Mouse (Mus musculus) heart, embryonic 13.5 days (tissue): Measurements from ENCODE around the gene Sept7. TPM values are rescaled to one million over a fixed set of nuclear protein-coding genes. Genes with fewer than 3 reads are reported as not detected.

Experiments
- ATAC-seq: fragments of 200-750 bp; cut with Nextera tagmentation; 2 replicates; pipeline ENCODE4 v1.8.0; 2017; ENCODE audit warnings: moderate TSS enrichment; ENCODE audit not compliant: insufficient number of reproducible peaks, low FRiP score, low TSS enrichment; ENCODE audit errors: extremely low read depth
- H3K27ac ChIP-seq: fragments of 300-500 bp; sonication (generic); replicated peaks from 2 replicates; pipeline ENCODE4 v1.5.1; 2015; ENCODE audit warnings: moderate library complexity, mild to moderate bottlenecking, inconsistent platforms
- H3K27me3 ChIP-seq: fragments of 300-500 bp; sonication (generic); replicated peaks from 2 replicates; pipeline ENCODE4 v1.6.1; 2015; ENCODE audit warnings: mild to moderate bottlenecking, inconsistent platforms
- H3K36me3 ChIP-seq: fragments of 300-500 bp; sonication (generic); 2 replicates; pipeline ENCODE4 v1.6.1; 2015; ENCODE audit warnings: mild to moderate bottlenecking, inconsistent platforms
- H3K4me1 ChIP-seq: fragments of 300-500 bp; sonication (generic); 2 replicates; pipeline ENCODE4 v1.6.1; 2015; ENCODE audit warnings: inconsistent platforms
- H3K4me2 ChIP-seq: fragments of 300-500 bp; sonication (generic); 2 replicates; pipeline ENCODE4 v1.6.1; 2015; ENCODE audit warnings: inconsistent platforms, mild to moderate bottlenecking, moderate library complexity
- H3K4me3 ChIP-seq: fragments of 300-500 bp; sonication (generic); 2 replicates; pipeline ENCODE4 v1.5.1; 2015; ENCODE audit warnings: moderate library complexity, mild to moderate bottlenecking, inconsistent platforms
- H3K9ac ChIP-seq: fragments of 300-500 bp; sonication (generic); 2 replicates; pipeline ENCODE4 v1.6.1; 2015; ENCODE audit warnings: inconsistent platforms, mild to moderate bottlenecking, moderate library complexity
- H3K9me3 ChIP-seq: fragments of 300-500 bp; sonication (generic); 2 replicates; pipeline ENCODE4 v1.6.1; 2016; ENCODE audit warnings: inconsistent platforms
- whole genome bisulfite sequencing: fragments of 180-500 bp; shearing (Covaris S2); methylation state at CpG from one replicate; pipeline ENCODE4 v1.1.7; 2015; ENCODE audit warnings: mixed read lengths; 5-methylcytosine and 5-hydroxymethylcytosine counted together
- polyA plus RNA-seq: library from polyadenylated mRNA; unstranded; fragments of >200 nt; fragmentation: Nextera tagmentation; extraction: Ambion mirVana; gene quantifications from 2 replicates; pipeline ENCODE4 v1.2.1, GENCODE M21; 2015

Sept7 gene
- 247 and 264 TPM in 2 replicates for polyA plus RNA-seq

DNA sequence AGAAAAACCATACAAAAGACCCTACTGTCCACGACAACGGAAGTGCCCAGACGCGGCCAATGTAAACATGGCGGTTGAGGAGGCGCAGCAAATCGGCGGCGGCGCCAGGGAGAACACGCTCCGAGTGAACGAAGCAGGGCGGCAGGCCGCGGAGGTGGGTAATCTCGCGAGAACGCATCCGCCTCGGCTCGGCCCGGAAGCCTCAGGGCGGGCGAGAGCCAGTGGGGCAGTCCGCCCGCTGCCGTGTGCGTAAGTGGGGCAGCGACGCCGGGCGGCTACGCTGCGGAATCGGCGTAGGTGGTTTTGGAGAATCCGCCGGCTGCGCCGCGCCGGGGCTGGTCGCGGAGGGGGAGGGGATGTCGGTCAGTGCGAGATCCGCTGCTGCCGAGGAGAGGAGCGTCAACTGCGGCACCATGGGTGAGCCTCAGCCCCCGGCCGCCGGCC, at the start of gene Sept7:
Sept7 (plus strand) TSS at position 157 of the 444 bp plus-strand sequence.
- peak within 1 kb of the TSS; percentile 92 for H3K4me2 ChIP-seq
- no peaks in the 10 kb centered on the region for H3K36me3 ChIP-seq
- WGBS: under 1% methylated on average over 53 of the region's 54 CpGs

DNA sequence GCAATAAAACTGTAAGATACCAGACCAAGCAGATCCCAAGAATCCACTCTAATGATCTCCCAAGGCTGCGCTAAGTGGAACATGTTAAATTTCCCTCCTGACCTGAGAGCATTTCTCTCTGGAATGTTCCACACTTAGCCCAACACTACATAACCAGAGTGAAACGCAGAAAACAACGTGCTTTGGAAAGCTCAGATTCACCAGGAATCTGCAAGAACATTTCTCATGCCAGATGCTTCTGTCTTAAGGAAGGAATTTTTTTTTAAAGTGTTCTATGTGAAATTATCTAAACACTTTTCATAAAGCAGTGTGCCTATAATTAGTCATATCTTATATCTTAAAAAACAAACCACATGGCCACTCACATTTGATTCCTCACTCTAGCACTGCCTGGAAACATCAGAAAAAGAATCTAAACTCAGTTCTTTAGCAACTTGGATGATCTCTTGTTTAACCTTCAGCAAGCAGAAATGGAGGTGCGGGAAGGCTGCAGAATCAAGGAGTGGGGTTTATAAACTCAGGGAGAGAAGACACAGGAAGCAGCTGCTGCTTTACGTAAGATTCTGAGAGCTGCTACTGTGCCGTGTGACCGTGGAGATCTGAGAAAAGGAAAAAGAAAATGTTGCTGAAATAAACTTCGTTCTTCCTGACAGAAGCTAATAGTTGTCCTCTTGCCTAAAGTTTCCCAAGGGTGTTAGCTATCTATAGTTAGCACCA, 44.0 kb upstream of the Sept7 start:
- Histone ChIP-seq H3K9ac (no peak overlapping the region), H3K36me3 (no peaks in the 10 kb centered on the region), H3K4me1 (peaks cover 32% of the 10 kb centered on the region), H3K4me2 (no peak overlapping the region), H3K4me3 (no peak overlapping the region), H3K27me3 (no peaks in the 10 kb centered on the region), H3K27ac (peak overlapping the region; percentile 63), H3K9me3 (no peaks in the 10 kb centered on the region)
- WGBS: 61% methylated on average over 8 of the region's 8 CpGs
- ATAC-seq: no peak

More for the DNA sequence above, at the start of gene Sept7:
- Histone ChIP-seq H3K9me3 (no peaks in the 10 kb centered on the region), H3K9ac (peak within 1 kb of the TSS; percentile 100), H3K27ac (peak within 1 kb of the TSS; percentile 99), H3K4me3 (peak within 1 kb of the TSS; percentile 100), H3K4me1 (peaks cover 41% of the 10 kb centered on the region), H3K27me3 (no peaks in the 10 kb centered on the region)
- ATAC-seq: peak; percentile 93

DNA sequence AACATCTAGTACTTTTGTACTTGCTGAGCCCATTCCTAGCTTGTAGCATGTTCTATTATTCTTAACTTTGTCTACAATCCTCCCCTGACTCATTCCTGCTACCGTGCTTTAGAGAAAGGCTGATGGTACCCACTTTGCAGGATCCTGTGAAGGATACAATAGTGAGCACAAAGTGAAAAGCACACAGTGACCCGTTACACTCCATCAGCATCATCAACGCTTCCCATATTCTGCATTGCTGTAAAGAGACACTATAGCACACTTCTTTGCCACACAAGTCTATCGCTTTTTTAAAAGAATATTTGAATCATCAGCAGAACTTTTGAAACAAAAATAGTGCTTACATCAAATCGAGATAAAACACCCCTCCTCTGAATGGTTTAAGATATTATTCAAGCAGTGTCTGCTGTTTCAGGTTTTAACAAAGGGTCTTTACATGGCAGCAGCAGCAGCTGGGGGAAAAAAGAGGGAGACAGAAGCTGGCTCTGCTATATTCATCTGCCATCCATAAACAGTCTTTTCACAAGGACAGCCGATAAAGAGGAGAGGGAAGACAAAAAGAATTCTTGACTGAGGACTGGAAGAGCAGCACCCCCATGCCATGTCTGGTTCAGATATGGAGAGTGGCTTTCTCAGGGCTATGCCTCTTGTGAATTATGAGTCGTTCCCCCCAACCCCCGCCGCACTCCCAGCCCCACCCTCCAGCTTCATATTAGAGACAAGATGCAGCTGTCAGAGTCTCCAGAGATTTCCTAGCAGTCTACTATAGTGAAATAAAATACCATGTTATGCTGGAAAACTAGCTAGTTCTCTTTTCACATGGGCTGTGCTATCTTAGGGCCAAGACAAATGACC, 39.7 kb upstream of the Sept7 start:
- Histone ChIP-seq H3K9me3 (no peaks in the 10 kb centered on the region), H3K4me2 (0 out of 2 replicates have a peak overlapping the region, but pooled peaks have one; percentile 13), H3K36me3 (no peaks in the 10 kb centered on the region), H3K27ac (peak overlapping the region; percentile 80), H3K9ac (no peak overlapping the region), H3K27me3 (no peaks in the 10 kb centered on the region), H3K4me3 (no peak overlapping the region), H3K4me1 (peaks cover 52% of the 10 kb centered on the region)
- ATAC-seq: no peak
- WGBS: 46% methylated on average over 9 of the region's 9 CpGs

DNA sequence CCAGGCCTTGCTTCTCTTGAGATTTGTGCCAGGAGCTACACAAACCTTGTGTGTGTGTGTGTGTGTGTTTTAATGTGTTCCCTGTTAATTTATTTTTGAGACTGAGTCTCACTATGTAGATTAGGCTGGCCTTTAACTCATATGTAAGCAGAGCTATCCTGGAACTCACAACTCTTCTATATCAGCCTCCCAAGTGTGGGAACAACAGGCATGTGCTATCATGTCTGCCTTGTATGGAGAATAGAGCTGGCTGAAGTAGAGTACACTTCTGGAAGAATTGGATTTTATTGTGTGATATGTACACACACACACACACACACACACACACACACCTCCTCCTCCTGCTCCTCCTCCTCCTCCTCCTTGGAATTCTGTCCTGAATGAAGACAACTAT, 39.1 kb upstream of the Sept7 start:
- Histone ChIP-seq H3K9me3 (no peaks in the 10 kb centered on the region), H3K27me3 (no peaks in the 10 kb centered on the region), H3K4me2 (no peak overlapping the region), H3K36me3 (no peaks in the 10 kb centered on the region), H3K4me3 (no peak overlapping the region), H3K9ac (no peak overlapping the region), H3K4me1 (peaks cover 49% of the 10 kb centered on the region), H3K27ac (peak overlapping the region; percentile 80)
- no peak for ATAC-seq

DNA sequence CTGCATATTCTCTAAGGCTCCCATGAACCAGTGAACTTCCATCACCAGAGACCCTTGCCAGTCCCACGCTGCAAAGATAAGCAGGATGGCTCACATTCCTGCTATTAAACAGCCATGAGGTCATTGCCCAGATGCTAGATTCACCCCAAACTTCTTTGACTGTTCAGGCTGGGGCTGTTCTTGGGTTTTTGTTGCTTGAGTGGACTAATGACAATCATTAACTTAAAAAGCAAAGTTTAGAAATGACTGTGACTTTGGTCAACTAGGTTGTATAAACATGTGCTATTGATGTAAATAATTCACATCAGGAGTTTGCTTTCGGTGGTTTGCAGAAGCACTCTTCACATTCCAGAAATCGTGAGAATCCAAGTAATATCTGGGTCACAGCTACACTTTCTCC, 36.8 kb upstream of the Sept7 start:
- ATAC-seq: no peak
- Histone ChIP-seq H3K4me2 (no peak overlapping the region), H3K36me3 (no peaks in the 10 kb centered on the region), H3K4me1 (peaks cover 57% of the 10 kb centered on the region), H3K27ac (0 out of 2 replicates have a peak overlapping the region, but pooled peaks have one; percentile 22), H3K27me3 (no peaks in the 10 kb centered on the region), H3K9me3 (no peaks in the 10 kb centered on the region), H3K4me3 (no peak overlapping the region), H3K9ac (no peak overlapping the region)
- 36% methylated on average over 3 of the region's 3 CpGs for WGBS

DNA sequence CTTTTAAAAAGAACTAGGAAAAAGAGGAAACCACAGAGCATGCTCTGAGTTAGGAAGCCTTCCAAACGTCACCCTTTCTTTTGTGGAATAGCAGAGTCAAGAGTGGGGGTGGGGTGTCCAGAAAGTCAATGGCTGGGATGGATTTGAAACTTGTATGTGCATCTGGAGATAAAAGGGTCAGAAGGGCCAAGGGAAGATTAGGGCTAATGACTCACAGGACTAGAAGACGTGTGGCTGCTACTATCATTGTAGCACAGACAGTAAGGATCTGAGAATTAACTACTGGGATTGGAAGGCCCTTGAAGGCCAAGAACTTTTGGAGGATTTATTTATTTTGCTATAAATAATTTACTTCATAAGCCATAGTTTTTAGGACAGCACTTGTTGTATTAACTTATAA, 36.0 kb upstream of the Sept7 start:
- H3K4me3 ChIP-seq: no peak overlapping the region
- no peak for ATAC-seq
- no peaks in the 10 kb centered on the region for H3K9me3 ChIP-seq
- 14% methylated on average over 2 of the region's 2 CpGs for WGBS
- H3K36me3 ChIP-seq: no peaks in the 10 kb centered on the region
- no peak overlapping the region for H3K4me2 ChIP-seq
- no peak overlapping the region for H3K9ac ChIP-seq
- H3K27me3 ChIP-seq: no peaks in the 10 kb centered on the region
- H3K4me1 ChIP-seq: peaks cover 57% of the 10 kb centered on the region
- no peak overlapping the region for H3K27ac ChIP-seq

DNA sequence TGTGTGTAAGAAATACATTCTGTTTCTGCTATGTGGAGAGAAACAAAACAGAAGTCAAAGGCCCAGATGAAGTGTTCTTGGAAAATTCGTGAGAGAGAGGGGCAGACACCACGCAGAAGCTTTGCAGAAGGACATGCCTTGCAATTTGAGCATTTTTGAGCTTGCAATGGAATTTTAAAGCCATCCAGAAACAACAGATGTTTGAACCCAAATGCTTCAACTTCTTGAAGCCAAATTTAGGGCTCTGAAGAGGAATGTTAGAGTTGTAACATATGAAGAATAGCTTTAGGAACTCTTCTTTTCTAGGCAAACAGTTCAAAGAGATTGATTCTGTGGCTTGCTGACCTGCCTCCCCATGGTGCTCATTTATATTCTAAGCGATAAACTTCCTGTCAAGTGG, 33.3 kb upstream of the Sept7 start:
- no peak overlapping the region for H3K4me3 ChIP-seq
- no peak for ATAC-seq
- WGBS: 58% methylated on average over 3 of the region's 3 CpGs
- H3K4me1 ChIP-seq: peaks cover 31% of the 10 kb centered on the region
- H3K27me3 ChIP-seq: no peaks in the 10 kb centered on the region
- H3K27ac ChIP-seq: peak overlapping the region; percentile 55
- no peaks in the 10 kb centered on the region for H3K36me3 ChIP-seq
- H3K9ac ChIP-seq: no peak overlapping the region
- H3K9me3 ChIP-seq: no peaks in the 10 kb centered on the region
- H3K4me2 ChIP-seq: no peak overlapping the region

DNA sequence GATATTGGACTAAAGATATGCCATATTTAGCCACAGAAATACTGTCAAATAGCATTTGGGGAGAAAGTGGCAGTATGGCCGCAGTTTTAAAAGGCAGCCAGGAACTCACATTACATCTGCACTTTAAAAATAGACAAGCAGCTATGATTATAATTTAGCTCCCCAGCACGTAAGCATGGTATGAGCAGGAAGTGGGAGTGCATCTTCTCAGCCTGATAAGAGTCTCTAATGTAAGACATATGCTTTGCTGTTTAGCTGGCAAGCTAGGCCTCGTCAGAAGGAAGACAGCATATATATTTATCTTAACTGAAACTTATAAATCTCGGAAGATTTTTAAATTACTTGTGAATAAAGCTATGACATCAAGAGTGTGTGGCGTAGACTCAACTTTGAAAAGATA, 32.4 kb upstream of the Sept7 start:
- Histone ChIP-seq H3K4me2 (no peak overlapping the region), H3K9ac (no peak overlapping the region), H3K9me3 (no peaks in the 10 kb centered on the region), H3K4me3 (no peak overlapping the region), H3K36me3 (no peaks in the 10 kb centered on the region), H3K4me1 (peaks cover 27% of the 10 kb centered on the region), H3K27me3 (no peaks in the 10 kb centered on the region), H3K27ac (peak overlapping the region; percentile 55)
- no peak for ATAC-seq
- WGBS: 35% methylated on average over 5 of the region's 5 CpGs

DNA sequence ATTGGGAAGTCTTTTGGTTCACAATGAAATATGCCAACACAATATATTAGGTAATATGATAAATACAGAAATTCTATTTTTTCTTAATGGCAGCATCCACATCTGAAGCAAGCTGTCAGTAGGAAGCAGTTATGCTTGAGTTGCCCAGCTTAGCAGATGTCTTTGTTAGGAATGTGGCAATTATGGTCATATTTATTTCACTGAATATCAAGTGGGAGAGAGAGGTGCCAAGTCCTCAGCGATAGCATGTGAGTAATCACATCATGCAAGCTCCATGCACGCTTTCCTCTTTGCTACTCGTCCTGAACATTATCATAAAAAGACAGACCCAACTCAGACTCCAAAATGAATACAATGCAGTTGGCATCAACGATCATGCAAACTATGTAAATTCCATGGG, 27.3 kb upstream of the Sept7 start:
- H3K36me3 ChIP-seq: no peaks in the 10 kb centered on the region
- 74% methylated on average over 4 of the region's 4 CpGs for WGBS
- peaks cover 4% of the 10 kb centered on the region for H3K4me1 ChIP-seq
- H3K4me3 ChIP-seq: no peak overlapping the region
- no peak overlapping the region for H3K4me2 ChIP-seq
- ATAC-seq: no peak
- no peaks in the 10 kb centered on the region for H3K9me3 ChIP-seq
- H3K27me3 ChIP-seq: no peaks in the 10 kb centered on the region
- H3K9ac ChIP-seq: no peak overlapping the region
- no peak overlapping the region for H3K27ac ChIP-seq

DNA sequence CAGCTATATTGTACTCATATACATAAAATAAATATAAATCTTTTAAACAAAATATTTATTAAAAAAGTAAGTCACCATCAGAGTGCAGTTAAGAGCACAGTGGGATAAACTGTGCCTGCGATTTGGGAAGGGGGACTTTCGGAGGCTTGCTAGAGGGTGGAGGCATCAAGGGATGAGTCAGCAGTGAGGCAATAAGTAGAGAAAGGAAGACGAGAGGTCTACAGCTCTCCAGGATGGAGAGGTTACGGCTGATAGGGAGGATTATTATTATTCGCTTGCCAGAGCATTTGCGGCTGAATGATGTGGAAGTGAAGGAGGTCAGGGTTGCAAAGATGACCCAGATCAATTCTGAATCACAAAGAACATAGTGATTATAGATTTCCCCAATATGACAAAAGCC, 22.5 kb upstream of the Sept7 start:
- H3K27ac ChIP-seq: no peak overlapping the region
- no peaks in the 10 kb centered on the region for H3K9me3 ChIP-seq
- no peak for ATAC-seq
- H3K27me3 ChIP-seq: no peaks in the 10 kb centered on the region
- WGBS: 76% methylated on average over 6 of the region's 6 CpGs
- H3K9ac ChIP-seq: no peak overlapping the region
- H3K4me3 ChIP-seq: no peak overlapping the region
- no peak overlapping the region for H3K4me2 ChIP-seq
- H3K4me1 ChIP-seq: no peaks in the 10 kb centered on the region
- H3K36me3 ChIP-seq: no peaks in the 10 kb centered on the region

DNA sequence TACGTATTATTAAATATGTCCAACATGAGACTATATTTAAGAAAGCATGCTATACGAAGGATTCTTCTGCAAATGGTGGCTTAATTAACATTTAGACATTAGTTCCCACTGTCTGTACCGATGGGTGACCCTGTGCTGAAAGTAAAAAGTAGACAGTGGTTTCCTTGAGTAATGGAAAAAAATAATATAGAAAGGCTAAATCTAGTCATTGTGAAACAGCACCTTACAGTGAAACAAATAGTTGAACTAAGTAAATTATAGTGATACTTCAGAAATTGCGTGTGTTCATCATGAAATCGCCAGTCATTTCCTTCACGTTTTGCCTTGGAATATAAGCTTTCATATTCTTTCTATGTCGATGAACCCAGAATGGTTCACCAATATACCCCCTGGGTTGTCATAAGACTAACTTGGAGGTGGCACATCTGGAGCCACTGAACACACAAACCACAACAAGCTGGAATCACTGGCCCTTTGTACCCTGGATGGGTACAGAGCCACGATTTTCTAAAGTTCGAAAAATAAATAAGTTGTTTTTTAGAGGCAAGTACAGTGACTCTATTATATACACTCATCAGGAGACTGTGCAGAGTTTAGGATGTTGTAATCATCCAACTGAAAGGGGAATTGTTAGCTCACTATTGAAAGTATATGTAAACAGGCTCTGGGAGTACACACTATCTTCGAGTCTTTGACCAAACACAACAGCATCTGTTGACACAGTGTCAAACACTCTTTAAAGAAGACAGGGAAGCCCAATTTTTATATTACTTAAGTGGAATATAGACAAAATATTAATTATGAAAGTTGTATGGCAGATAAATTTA, 21.8 kb upstream of the Sept7 start:
- ATAC-seq: no peak
- H3K27me3 ChIP-seq: no peaks in the 10 kb centered on the region

More for the DNA sequence above, 21.8 kb upstream of the Sept7 start:
- no peaks in the 10 kb centered on the region for H3K36me3 ChIP-seq
- no peak overlapping the region for H3K4me3 ChIP-seq
- H3K4me2 ChIP-seq: no peak overlapping the region
- H3K9ac ChIP-seq: no peak overlapping the region
- no peaks in the 10 kb centered on the region for H3K4me1 ChIP-seq
- no peaks in the 10 kb centered on the region for H3K9me3 ChIP-seq
- H3K27ac ChIP-seq: no peak overlapping the region
- WGBS: 84% methylated on average over 10 of the region's 10 CpGs
